Mouse (Mus musculus): ENCODE results near the gene Adar. TPM values are rescaled to one million over a fixed set of nuclear protein-coding genes. Genes with fewer than 3 reads are reported as not detected.

Gene Adar
- polyA plus RNA-seq, 1 experiment from 2014 or later, result 6.4 TPM

DNA sequence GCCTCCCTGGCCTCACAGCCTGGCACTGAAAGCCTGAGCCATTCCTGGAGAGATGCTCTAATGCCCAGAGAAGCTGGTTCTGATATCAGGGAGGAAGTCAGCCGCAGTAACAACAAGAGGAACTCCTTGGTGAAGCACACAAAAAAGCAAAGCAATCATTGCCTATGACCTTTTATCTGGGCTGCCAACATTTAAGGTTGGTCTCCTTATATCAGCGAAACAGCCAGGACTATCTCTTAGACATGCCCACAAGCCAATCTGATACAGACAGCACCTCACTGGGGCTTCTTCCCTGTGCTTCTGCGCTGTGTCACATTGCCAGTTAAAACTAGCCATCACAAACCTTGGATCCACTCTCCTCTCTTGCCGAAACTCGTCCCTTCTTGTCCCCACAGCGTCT, 23.7 kb downstream of the Adar start:
- H3K9ac ChIP-seq, result no peak overlapping the region
- ATAC-seq (ENCODE audit: low read depth), result no peak
- peaks cover 92% of the 10 kb centered on the region for H3K36me3 ChIP-seq

DNA sequence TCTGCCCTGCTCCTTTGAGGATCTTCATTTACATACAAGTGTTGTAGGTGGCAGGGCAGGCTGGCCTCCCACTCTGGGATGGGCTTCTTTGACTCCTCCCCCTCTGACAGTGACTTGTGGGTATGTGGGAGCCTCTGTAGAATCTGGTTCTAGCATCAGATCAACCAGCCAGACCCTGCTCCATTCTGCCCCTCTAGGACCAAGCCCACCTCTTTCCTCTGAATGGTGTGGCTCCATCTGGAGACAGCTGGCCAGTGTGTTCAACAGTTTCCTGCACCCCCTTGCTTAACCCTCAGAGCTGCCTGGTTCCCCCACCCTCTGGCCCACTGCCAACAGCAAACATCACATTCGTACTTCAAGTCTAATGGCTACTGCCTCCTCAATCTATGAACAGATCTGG, 37.5 kb downstream of the Adar start:
- no peak overlapping the region for H3K4me2 ChIP-seq
- DNase-seq, result no peak

More for the DNA sequence above, 23.7 kb downstream of the Adar start:
- Histone ChIP-seq H3K4me1 (replicated peaks) (peaks cover 2% of the 10 kb centered on the region; the same call in 1 of the 2 replicates), H3K27ac (no peak overlapping the region), H3K27me3 (no peaks in the 10 kb centered on the region), H3K9me3 (replicated peaks) (no peaks in the 10 kb centered on the region), H3K4me3 (replicated peaks) (no peak overlapping the region), H3K4me2 (no peak overlapping the region)
- WGBS (ENCODE audit: insufficient replicate concordance), result 68% methylated on average over 6 of the region's 6 CpGs
- no peak for DNase-seq

DNA sequence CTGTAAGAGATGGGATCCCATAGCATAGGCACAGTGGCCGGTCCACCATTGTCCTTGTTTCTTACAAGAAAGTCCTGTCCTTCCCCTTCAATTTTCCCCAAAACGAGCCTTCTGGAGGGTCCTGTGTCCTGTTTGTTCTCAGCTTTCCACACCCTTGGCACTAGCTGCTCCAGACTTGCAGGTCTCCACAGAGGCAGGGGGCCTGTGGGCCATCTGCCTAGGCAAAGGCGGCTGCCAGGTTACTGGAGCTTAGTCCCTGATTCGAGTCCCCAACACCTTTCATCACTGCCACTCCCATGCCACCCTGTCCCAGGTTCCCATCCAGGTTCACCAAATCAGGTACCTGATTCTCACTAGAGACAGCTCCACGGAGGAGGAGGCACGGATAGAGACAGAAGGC, 40.5 kb downstream of the Adar start:
- ATAC-seq (ENCODE audit: low read depth) (no peak), DNase-seq (no peak)
- no peak overlapping the region for H3K9ac ChIP-seq
- H3K4me2 ChIP-seq, result no peak overlapping the region
- no peaks in the 10 kb centered on the region for H3K9me3 ChIP-seq (replicated peaks)
- no peaks in the 10 kb centered on the region for H3K4me1 ChIP-seq (replicated peaks)
- no peak overlapping the region for H3K27ac ChIP-seq
- WGBS (ENCODE audit: insufficient replicate concordance), result 45% methylated on average over 6 of the region's 6 CpGs
- no peak overlapping the region for H3K4me3 ChIP-seq (replicated peaks)
- 0 out of 2 replicates have a peak, but pooled peaks cover 4% of the 10 kb centered on the region for H3K27me3 ChIP-seq
- peaks cover 16% of the 10 kb centered on the region for H3K36me3 ChIP-seq

More for the DNA sequence above, 37.5 kb downstream of the Adar start:
- Histone ChIP-seq H3K4me1 (replicated peaks) (no peaks in the 10 kb centered on the region), H3K9me3 (replicated peaks) (no peaks in the 10 kb centered on the region), H3K36me3 (peaks cover 44% of the 10 kb centered on the region), H3K9ac (no peak overlapping the region), H3K27ac (no peak overlapping the region), H3K4me3 (replicated peaks) (no peak overlapping the region), H3K27me3 (no peaks in the 10 kb centered on the region)
- WGBS (ENCODE audit: insufficient replicate concordance), result 52% methylated on average over 1 of the region's 1 CpGs
- 0 out of 2 replicates have a peak, but pooled peaks have one; percentile 20 for ATAC-seq (ENCODE audit: low read depth)

DNA sequence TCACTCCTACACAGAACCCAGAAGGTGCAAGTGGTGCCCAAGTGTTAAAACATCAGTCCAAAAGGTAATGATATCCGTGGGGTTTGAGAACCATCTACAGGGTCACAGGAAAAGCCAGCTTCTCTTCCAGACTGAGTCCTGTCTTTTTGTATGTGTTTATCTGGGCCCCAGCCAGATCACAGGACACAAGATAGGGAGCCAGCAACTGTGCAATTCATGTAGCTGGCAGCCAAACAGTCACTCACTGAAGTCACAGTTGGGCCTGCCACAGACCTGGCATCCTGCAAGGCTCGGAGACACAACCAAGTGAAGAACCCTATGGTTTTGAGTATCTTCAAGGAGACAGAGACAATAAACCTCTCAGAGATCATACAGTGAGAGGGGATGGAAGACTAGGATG, 43.0 kb downstream of the Adar start:
- ATAC-seq (ENCODE audit: low read depth), result no peak
- no peaks in the 10 kb centered on the region for H3K4me1 ChIP-seq (replicated peaks)
- no peak overlapping the region for H3K4me3 ChIP-seq (replicated peaks)
- no peak overlapping the region for H3K4me2 ChIP-seq
- peaks cover 17% of the 10 kb centered on the region for H3K27me3 ChIP-seq
- 51% methylated on average over 2 of the region's 2 CpGs for WGBS (ENCODE audit: insufficient replicate concordance)
- H3K27ac ChIP-seq, result no peak overlapping the region
- H3K9ac ChIP-seq, result no peak overlapping the region
- no peak for DNase-seq
- H3K36me3 ChIP-seq, result no peaks in the 10 kb centered on the region
- H3K9me3 ChIP-seq (replicated peaks), result no peaks in the 10 kb centered on the region

DNA sequence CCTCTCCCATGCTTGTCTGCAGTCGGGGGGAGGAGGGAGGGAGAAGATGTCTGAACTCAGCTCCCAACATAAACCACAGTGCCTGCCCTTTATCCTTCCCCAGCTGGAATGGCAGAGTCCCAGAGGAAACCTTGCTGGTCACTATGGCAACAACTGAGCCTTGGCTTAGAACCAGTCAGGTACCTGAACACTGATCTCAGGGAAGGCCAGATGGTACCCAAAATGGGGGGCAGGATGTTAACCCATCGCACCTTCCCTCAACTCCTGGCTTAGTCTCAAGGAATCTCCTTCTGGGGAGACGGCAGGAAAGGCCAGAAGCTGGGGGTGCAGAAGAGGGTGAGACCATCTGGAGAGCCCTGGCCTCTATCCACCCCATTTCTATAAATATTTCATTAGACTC, 45.0 kb downstream of the Adar start:
- H3K4me1 ChIP-seq (replicated peaks), result peaks cover 7% of the 10 kb centered on the region; the same call in 1 of the 2 replicates
- no peak for DNase-seq
- no peak overlapping the region for H3K9ac ChIP-seq
- H3K27me3 ChIP-seq, result peaks cover 36% of the 10 kb centered on the region
- no peak overlapping the region for H3K4me3 ChIP-seq (replicated peaks)
- H3K27ac ChIP-seq, result no peak overlapping the region
- no peak for ATAC-seq (ENCODE audit: low read depth)
- no peak overlapping the region for H3K4me2 ChIP-seq
- 44% methylated on average over 3 of the region's 3 CpGs for WGBS (ENCODE audit: insufficient replicate concordance)
- no peaks in the 10 kb centered on the region for H3K36me3 ChIP-seq
- H3K9me3 ChIP-seq (replicated peaks), result no peaks in the 10 kb centered on the region

DNA sequence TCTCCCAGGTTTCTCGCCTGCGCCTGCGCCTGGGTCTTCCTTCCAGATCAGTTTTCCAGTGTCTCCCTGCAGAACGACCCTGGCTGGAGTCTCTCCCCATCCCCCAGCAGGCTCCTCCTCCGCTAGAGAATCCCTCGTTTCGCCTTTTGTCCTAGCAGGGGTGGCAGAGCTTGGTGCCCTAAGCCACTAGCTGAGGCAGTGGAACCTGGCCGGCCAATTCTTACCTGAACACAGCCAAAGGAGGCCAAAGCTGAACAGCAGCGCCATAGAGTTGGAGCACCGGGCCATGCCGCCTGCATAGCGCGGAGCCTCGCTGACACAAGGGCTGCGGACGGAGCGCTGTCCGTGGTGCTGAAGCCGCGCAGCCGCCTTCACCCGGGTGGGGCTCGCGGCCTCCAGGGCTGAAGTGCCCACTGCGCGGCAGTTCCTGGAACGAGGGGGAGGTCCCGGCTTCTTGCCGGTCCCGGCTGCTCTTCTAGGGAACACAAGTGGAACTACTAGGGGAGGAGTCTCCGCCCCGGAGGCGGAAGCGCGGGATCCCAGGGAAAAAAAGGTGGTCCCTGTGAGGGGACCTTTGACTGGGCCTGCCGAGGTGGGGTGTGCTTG, 49.4 kb downstream of the Adar start, which contains the start of gene Chrnb2:
Chrnb2 (minus strand) TSS at position 514 of the 606 bp plus-strand sequence.
- no peak within 1 kb of the TSS for H3K4me3 ChIP-seq (replicated peaks)
- peaks cover 7% of the 10 kb centered on the region; the same call in 1 of the 2 replicates for H3K4me1 ChIP-seq (replicated peaks)
- H3K36me3 ChIP-seq, result no peaks in the 10 kb centered on the region
- H3K4me2 ChIP-seq, result peak within 1 kb of the TSS; percentile 21; the same call in 1 of the 2 replicates
- 2% methylated on average over 36 of the region's 36 CpGs for WGBS (ENCODE audit: insufficient replicate concordance)
- peaks cover 50% of the 10 kb centered on the region for H3K27me3 ChIP-seq
- ATAC-seq (ENCODE audit: low read depth), result peak; percentile 68
- peak; percentile 58 for DNase-seq
- no peak within 1 kb of the TSS for H3K9ac ChIP-seq
- no peaks in the 10 kb centered on the region for H3K9me3 ChIP-seq (replicated peaks)
- no peak within 1 kb of the TSS for H3K27ac ChIP-seq

DNA sequence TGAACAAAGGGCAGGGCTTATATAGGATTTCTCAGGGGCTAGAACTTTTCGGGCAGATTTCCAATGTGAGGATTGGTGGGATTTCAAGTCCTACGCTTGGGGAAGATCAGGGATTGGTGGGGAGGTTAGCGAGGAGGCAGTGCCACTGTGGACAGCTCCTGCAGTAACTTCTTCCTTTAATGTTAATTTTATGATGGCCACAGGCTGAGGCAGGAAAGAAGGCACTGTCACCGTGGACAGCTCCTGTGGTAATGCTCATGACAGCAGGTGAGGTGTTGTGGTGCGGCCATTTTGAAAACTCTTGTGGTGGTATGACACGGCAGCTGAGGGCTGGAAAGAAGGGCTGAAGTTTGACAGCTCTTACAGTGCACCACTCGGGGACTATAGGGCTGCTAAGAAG, 54.8 kb downstream of the Adar start:
- H3K4me3 ChIP-seq (replicated peaks), result no peak overlapping the region
- WGBS (ENCODE audit: insufficient replicate concordance), result 61% methylated on average over 7 of the region's 7 CpGs

DNA sequence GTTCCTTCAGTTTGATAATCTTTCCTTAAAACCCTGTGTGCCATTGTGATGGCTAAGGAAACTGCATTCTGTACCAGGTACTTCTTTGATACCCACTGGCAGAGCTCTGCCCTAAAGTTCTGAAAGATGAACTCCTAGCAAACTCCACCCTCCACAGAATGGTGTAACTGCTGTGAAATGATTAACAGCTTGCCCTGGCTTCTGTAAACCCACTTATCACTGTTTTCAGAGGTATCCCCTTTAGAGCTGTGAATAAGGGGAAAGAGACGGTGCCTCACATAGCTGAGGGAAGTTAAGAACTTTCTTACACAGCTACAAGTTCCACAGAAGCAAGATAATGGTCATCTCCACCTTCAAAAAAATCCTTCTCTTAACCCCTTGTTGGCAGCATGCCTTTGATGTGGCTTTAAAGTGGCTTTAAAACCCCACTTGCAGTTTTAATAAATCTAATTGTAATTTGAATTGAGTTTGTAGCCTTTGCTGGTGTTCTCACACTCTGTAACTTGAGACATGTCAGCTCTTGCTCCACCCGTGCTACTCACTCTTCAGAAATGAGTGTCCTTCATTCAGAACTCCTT, 55.7 kb downstream of the Adar start:
- no peak for DNase-seq
- WGBS (ENCODE audit: insufficient replicate concordance), result 31% methylated on average over 2 of the region's 2 CpGs

More for the DNA sequence above, 54.8 kb downstream of the Adar start:
- Histone ChIP-seq H3K9ac (no peak overlapping the region), H3K27ac (no peak overlapping the region), H3K4me1 (replicated peaks) (peaks cover 41% of the 10 kb centered on the region), H3K27me3 (peaks cover 15% of the 10 kb centered on the region), H3K4me2 (no peak overlapping the region), H3K9me3 (replicated peaks) (no peaks in the 10 kb centered on the region), H3K36me3 (no peaks in the 10 kb centered on the region)
- no peak for DNase-seq
- no peak for ATAC-seq (ENCODE audit: low read depth)

DNA sequence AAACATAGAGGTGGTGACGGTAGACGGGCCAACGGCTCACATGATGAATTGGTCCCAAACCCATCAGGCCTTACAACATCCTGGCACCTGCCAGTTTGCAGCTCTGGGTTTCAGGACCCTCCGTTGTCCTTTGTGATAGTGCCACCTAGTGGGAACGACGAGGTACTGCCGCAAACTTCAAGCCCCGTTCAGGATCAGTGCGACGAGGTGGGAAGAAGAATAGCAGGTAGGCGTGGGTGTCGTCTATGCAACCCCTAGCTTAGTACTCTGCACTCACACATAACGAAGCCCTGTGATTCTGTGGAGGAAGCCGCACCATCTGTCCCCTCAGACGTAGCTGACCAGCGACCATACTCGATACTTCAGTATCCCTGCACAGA, 57.8 kb downstream of the Adar start:
- H3K4me2 ChIP-seq, result peak overlapping the region; percentile 83
- peak; percentile 73 for DNase-seq
- H3K36me3 ChIP-seq, result peaks cover 19% of the 10 kb centered on the region
- H3K27me3 ChIP-seq, result no peaks in the 10 kb centered on the region
- ATAC-seq (ENCODE audit: low read depth), result peak; percentile 65
- peaks cover 53% of the 10 kb centered on the region for H3K4me1 ChIP-seq (replicated peaks)
- H3K4me3 ChIP-seq (replicated peaks), result peak overlapping the region; percentile 98
- peak overlapping the region; percentile 98 for H3K9ac ChIP-seq
- no peaks in the 10 kb centered on the region for H3K9me3 ChIP-seq (replicated peaks)
- H3K27ac ChIP-seq, result peak overlapping the region; percentile 87
- WGBS (ENCODE audit: insufficient replicate concordance), result 1% methylated on average over 17 of the region's 17 CpGs

More for the DNA sequence above, 55.7 kb downstream of the Adar start:
- peaks cover 48% of the 10 kb centered on the region for H3K4me1 ChIP-seq (replicated peaks)
- no peak overlapping the region for H3K27ac ChIP-seq
- no peak overlapping the region for H3K4me2 ChIP-seq
- peaks cover 6% of the 10 kb centered on the region for H3K27me3 ChIP-seq
- no peak overlapping the region for H3K9ac ChIP-seq
- H3K4me3 ChIP-seq (replicated peaks), result no peak overlapping the region
- H3K9me3 ChIP-seq (replicated peaks), result no peaks in the 10 kb centered on the region
- no peak for ATAC-seq (ENCODE audit: low read depth)
- no peaks in the 10 kb centered on the region for H3K36me3 ChIP-seq

DNA sequence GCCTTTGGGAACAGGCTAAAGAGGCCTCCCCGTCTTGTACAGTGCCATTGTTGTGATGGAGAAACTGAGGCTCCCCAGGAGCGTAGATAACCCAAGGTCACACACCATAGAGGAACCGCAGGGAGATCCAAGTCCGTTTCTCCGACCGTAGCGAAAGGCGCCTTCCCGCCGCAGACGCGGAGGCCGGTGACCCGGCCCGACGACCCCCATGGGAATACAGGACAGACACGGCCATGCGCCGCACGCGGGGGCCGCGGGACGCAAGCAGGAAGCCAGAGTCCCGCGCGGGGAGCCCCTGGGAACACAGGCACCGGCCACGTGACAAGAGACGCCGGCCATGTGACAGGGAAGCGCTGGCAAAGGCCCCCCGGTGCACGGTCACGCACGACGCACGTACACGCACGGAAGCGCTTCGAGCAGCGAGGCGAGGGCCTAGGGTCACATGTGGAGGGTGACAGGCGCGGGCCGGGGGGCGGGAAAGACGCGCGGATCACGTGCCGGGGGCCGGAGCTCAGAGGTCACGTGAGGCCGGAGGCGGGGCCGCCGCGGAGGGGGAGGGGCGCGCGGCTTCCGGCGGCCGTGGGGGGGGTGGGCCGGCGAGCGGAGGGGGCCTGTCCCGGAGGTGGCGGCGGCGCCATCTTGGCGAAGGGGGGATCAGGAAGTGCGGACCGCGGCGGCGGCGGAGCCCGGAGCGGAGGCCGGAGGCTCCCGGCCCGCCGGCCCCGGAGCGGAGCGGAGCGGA, 58.3 kb downstream of the Adar start, which contains the start of gene Ube2q1:
Ube2q1 (plus strand) TSS at position 649 of the 742 bp plus-strand sequence.
- under 1% methylated on average over 67 of the region's 90 CpGs for WGBS (ENCODE audit: insufficient replicate concordance)
- no peaks in the 10 kb centered on the region for H3K9me3 ChIP-seq (replicated peaks)
- peak within 1 kb of the TSS; percentile 87 for H3K27ac ChIP-seq
- ATAC-seq (ENCODE audit: low read depth), result peak; percentile 80
- peak; percentile 85 for DNase-seq
- H3K4me3 ChIP-seq (replicated peaks), result peak within 1 kb of the TSS; percentile 98
- peak within 1 kb of the TSS; percentile 83 for H3K4me2 ChIP-seq
- peaks cover 53% of the 10 kb centered on the region for H3K4me1 ChIP-seq (replicated peaks)
- no peaks in the 10 kb centered on the region for H3K27me3 ChIP-seq
- peak within 1 kb of the TSS; percentile 98 for H3K9ac ChIP-seq
- H3K36me3 ChIP-seq, result peaks cover 23% of the 10 kb centered on the region

DNA sequence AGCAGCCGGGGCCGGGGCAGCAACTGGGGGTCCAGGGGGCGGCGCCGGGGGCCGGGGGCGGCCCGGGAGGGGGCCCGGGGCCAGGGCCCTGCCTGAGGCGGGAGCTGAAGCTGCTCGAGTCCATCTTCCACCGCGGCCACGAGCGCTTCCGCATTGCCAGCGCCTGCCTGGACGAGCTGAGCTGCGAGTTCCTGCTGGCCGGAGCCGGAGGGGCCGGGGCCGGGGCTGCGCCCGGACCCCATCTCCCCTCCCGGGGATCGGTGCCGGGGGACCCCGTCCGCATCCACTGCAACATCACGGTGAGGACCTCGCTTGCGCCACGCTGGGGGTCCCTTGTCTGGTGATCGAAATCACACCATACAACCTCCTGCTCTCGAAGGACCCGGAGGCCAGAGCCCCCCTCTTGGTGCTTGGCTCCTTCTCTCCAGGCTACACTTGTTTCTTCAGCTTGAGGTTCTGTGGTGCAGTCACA, 59.0 kb downstream of the Adar start:
- H3K36me3 ChIP-seq, result peaks cover 29% of the 10 kb centered on the region
- peak overlapping the region; percentile 83 for H3K4me2 ChIP-seq
- peak overlapping the region; percentile 87 for H3K27ac ChIP-seq
- H3K4me1 ChIP-seq (replicated peaks), result peaks cover 53% of the 10 kb centered on the region
- WGBS (ENCODE audit: insufficient replicate concordance), result under 1% methylated on average over 28 of the region's 37 CpGs
- no peaks in the 10 kb centered on the region for H3K9me3 ChIP-seq (replicated peaks)
- no peaks in the 10 kb centered on the region for H3K27me3 ChIP-seq
- peak overlapping the region; percentile 98 for H3K9ac ChIP-seq
- ATAC-seq (ENCODE audit: low read depth) (peak; percentile 33), DNase-seq (peak; percentile 33)
- H3K4me3 ChIP-seq (replicated peaks), result peak overlapping the region; percentile 98

Measured in liver, embryonic 13.5 days (tissue).